Mouse (Mus musculus) stomach, embryonic 14.5 days (tissue): ENCODE measurements around the gene Pacsin3. TPM values are rescaled to one million over a fixed set of nuclear protein-coding genes. Genes with fewer than 3 reads are reported as not detected.

Experiments used
- ATAC-seq: fragments of 200-750 bp; cut with Nextera tagmentation; 2 replicates; pipeline ENCODE4 v1.8.0; 2017; ENCODE audit warnings: low read depth, moderate TSS enrichment; ENCODE audit not compliant: insufficient number of reproducible peaks, insufficient read depth, low FRiP score
- H3K27ac ChIP-seq: fragments of 300-500 bp; sonication (generic); 2 replicates; pipeline ENCODE4 v1.5.1; 2014; ENCODE audit warnings: mild to moderate bottlenecking, low read length, moderate library complexity, mixed read lengths
- H3K27me3 ChIP-seq: fragments of 300-500 bp; sonication (generic); 2 replicates; pipeline ENCODE4 v1.6.1; 2014; ENCODE audit warnings: low read length, control low read depth, mixed read lengths; ENCODE audit not compliant: control insufficient read depth, insufficient read depth
- H3K36me3 ChIP-seq: fragments of 300-500 bp; sonication (generic); 2 replicates; pipeline ENCODE4 v1.6.1; 2014; ENCODE audit warnings: mild to moderate bottlenecking, control low read depth, low read length, moderate library complexity, mixed read lengths; ENCODE audit not compliant: control insufficient read depth, insufficient read depth
- H3K4me1 ChIP-seq: fragments of 300-500 bp; sonication (generic); 2 replicates; pipeline ENCODE4 v1.6.1; 2014; ENCODE audit warnings: low read length, control low read depth, mixed read lengths; ENCODE audit not compliant: control insufficient read depth, insufficient read depth
- H3K4me2 ChIP-seq: fragments of 300-500 bp; sonication (generic); replicated peaks from 2 replicates; pipeline ENCODE4 v1.6.1; 2014; ENCODE audit warnings: low read depth, low read length, control low read depth
- H3K4me3 ChIP-seq: fragments of 300-500 bp; sonication (generic); 2 replicates; pipeline ENCODE4 v1.5.1; 2014; ENCODE audit warnings: low read depth, low read length, control low read depth
- H3K9ac ChIP-seq: fragments of 300-500 bp; sonication (generic); replicated peaks from 2 replicates; pipeline ENCODE4 v1.6.1; 2014; ENCODE audit warnings: low read depth, mild to moderate bottlenecking, control low read depth, low read length, moderate library complexity, mixed read lengths
- H3K9me3 ChIP-seq: fragments of 300-500 bp; sonication (generic); 2 replicates; pipeline ENCODE4 v1.6.1; 2016; ENCODE audit warnings: low read depth, low read length, control low read depth; ENCODE audit not compliant: control insufficient read depth
- WGBS: fragments of 180-500 bp; shearing (Covaris S2); extraction: QIAGEN DNeasy Blood & Tissue Kit; methylation state at CpG from one replicate; pipeline ENCODE4 v1.1.7; 2014; 5-methylcytosine and 5-hydroxymethylcytosine counted together
- polyA plus RNA-seq: library from polyadenylated mRNA; unstranded; fragments of >200 nt; fragmentation: Nextera tagmentation; extraction: Ambion mirVana; gene quantifications from 2 replicates; pipeline ENCODE4 v1.2.1, GENCODE M21; 2014

Gene Pacsin3
- polyA plus RNA-seq, 1 experiment from 2014 or later = 40.9 TPM

DNA sequence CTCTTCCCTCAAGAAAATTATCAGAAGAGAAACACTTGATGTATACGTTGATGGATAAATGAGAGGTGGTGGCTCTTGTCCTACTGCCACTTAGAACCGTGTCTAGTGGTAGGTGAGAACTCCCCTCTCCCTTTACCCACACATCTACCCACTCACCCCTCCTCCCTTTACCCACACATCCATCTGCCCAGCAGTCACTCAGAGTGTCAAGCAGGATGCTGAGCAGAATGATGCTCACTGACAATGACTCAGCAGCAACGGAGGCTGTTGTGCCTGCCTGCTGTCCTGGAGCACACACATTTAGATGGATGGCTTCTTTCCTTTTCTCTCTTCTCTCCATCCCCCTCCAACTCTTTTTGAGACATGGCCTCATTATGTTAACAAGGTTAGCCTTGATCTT, 47.1 kb downstream of the Pacsin3 start:
- Histone ChIP-seq H3K4me2 (no peak overlapping the region), H3K9me3 (no peaks in the 10 kb centered on the region), H3K9ac (no peak overlapping the region), H3K4me1 (no peaks in the 10 kb centered on the region), H3K36me3 (no peaks in the 10 kb centered on the region), H3K27me3 (no peaks in the 10 kb centered on the region), H3K4me3 (no peak overlapping the region), H3K27ac (no peak overlapping the region)
- no peak for ATAC-seq
- 58% methylated on average over 3 of the region's 3 CpGs for WGBS

GRCm38 (mm10) chr2:91305926-91306325, 50.2 kb downstream of the Pacsin3 start:
- no peak for ATAC-seq
- Histone ChIP-seq H3K4me1 (0 out of 2 replicates have a peak, but pooled peaks cover 2% of the 10 kb centered on the region), H3K36me3 (no peaks in the 10 kb centered on the region), H3K9me3 (no peaks in the 10 kb centered on the region), H3K9ac (no peak overlapping the region), H3K4me2 (no peak overlapping the region), H3K4me3 (no peak overlapping the region), H3K27me3 (no peaks in the 10 kb centered on the region), H3K27ac (no peak overlapping the region)
- 92% methylated on average over 9 of the region's 9 CpGs for WGBS

- no peak for ATAC-seq
- H3K27ac ChIP-seq = no peak overlapping the region
- H3K9ac ChIP-seq = no peak overlapping the region
- H3K9me3 ChIP-seq = no peaks in the 10 kb centered on the region
- H3K36me3 ChIP-seq = no peaks in the 10 kb centered on the region
- H3K4me3 ChIP-seq = no peak overlapping the region
- no peaks in the 10 kb centered on the region for H3K27me3 ChIP-seq
- H3K4me2 ChIP-seq = no peak overlapping the region
- 0 out of 2 replicates have a peak, but pooled peaks cover 2% of the 10 kb centered on the region for H3K4me1 ChIP-seq
Observed at GRCm38 (mm10) chr2:91306589-91306988, 50.8 kb downstream of the Pacsin3 start.

DNA sequence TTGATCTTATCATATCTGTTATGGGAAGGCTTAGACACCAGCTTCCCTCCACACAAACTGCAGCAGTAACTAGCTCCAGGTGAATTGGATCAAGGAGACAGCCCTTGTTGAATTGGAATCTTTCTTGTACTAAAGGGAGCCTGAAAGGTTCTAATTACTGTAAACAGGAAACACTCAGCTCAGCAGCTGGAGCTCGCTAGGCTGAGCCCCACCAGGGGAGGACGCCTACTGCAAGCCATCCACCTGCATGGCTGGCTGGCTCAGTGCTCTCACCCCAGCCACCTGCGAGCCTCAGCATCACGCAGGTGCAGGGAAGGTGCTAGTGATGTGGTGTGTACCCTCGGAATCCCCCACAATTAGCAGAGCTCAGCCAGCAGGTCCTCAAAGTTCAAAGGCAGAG, 52.9 kb downstream of the Pacsin3 start:
- no peak for ATAC-seq

GRCm38 (mm10) chr2:91309546-91309945, 53.8 kb downstream of the Pacsin3 start:
- H3K36me3 ChIP-seq = no peaks in the 10 kb centered on the region
- H3K4me2 ChIP-seq = no peak overlapping the region
- ATAC-seq = no peak
- no peaks in the 10 kb centered on the region for H3K27me3 ChIP-seq
- no peaks in the 10 kb centered on the region for H3K9me3 ChIP-seq
- H3K4me1 ChIP-seq = 0 out of 2 replicates have a peak, but pooled peaks cover 5% of the 10 kb centered on the region
- 63% methylated on average over 3 of the region's 3 CpGs for WGBS
- no peak overlapping the region for H3K27ac ChIP-seq
- no peak overlapping the region for H3K4me3 ChIP-seq
- H3K9ac ChIP-seq = no peak overlapping the region

More for the DNA sequence above, 52.9 kb downstream of the Pacsin3 start:
- WGBS = 20% methylated on average over 5 of the region's 5 CpGs
- Histone ChIP-seq H3K27ac (no peak overlapping the region), H3K4me3 (no peak overlapping the region), H3K36me3 (no peaks in the 10 kb centered on the region), H3K4me2 (no peak overlapping the region), H3K4me1 (0 out of 2 replicates have a peak, but pooled peaks cover 5% of the 10 kb centered on the region), H3K27me3 (no peaks in the 10 kb centered on the region), H3K9ac (no peak overlapping the region), H3K9me3 (no peaks in the 10 kb centered on the region)

DNA sequence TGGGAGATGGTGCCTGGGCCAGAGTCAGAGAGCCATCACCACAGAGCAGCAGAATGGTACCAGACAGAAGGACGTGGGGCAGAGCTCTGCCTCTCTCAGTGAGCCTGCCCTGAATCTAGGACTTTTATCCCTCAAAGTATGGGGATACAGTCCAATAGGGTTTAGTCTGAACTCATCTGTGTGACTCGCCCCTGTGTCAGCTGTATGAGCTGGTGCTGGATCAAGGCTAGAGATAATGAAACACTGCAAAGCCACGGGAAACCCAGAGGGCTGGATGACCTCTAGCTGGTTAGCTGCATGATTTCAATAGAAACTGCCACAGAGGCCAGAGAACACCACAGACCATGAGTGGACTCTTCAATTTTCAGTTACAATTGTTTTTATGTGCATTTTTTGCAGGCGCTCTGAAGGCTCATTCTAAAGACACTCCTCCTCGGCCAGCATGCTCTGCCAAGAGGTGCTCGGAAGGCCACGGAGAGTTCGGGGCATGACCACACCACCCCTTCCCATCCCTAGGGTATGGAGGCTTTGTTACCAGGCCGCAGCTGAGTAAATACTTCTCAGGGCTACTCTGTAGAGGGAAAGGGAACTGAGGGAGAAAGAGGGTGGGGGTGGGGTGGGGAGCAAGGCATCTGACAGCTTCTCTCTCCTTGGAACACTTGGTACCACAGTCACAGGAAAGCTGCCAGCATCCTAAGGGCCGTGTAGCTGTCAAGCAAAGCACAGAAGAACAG, 57.0 kb downstream of the Pacsin3 start:
- ATAC-seq = peak; percentile 56; the same call in 1 of the 2 replicates
- Histone ChIP-seq H3K4me1 (0 out of 2 replicates have a peak, but pooled peaks cover 5% of the 10 kb centered on the region), H3K4me2 (no peak overlapping the region), H3K27me3 (no peaks in the 10 kb centered on the region), H3K4me3 (no peak overlapping the region), H3K36me3 (no peaks in the 10 kb centered on the region; the same call in 1 of the 2 replicates), H3K9me3 (no peaks in the 10 kb centered on the region), H3K9ac (no peak overlapping the region), H3K27ac (peak overlapping the region; percentile 23; the same call in 1 of the 2 replicates)
- 53% methylated on average over 10 of the region's 10 CpGs for WGBS

- no peak overlapping the region for H3K9ac ChIP-seq
- no peak overlapping the region for H3K4me3 ChIP-seq
- H3K36me3 ChIP-seq = no peaks in the 10 kb centered on the region; the same call in 1 of the 2 replicates
- H3K9me3 ChIP-seq = no peaks in the 10 kb centered on the region
- H3K4me1 ChIP-seq = 0 out of 2 replicates have a peak, but pooled peaks cover 3% of the 10 kb centered on the region
- H3K27me3 ChIP-seq = no peaks in the 10 kb centered on the region
- H3K27ac ChIP-seq = no peak overlapping the region
- 79% methylated on average over 7 of the region's 7 CpGs for WGBS
- H3K4me2 ChIP-seq = no peak overlapping the region
- ATAC-seq = no peak
Observed at GRCm38 (mm10) chr2:91314184-91314583, 58.4 kb downstream of the Pacsin3 start.
